Mouse (Mus musculus): ENCODE measurements around the gene Pnkd.

- TF ChIP-seq CTCF (IDR thresholded peaks at IDR 0.05; ENCODE audit: borderline replicate concordance, insufficient read depth, low read depth, low read length), result no peak
- no peak for TF ChIP-seq POLR2A (IDR thresholded peaks at IDR 0.05; ENCODE audit: borderline replicate concordance, insufficient read depth, low read length)
Observed at GRCm38 (mm10) chr1:74293306-74293960, 8.7 kb downstream of the Pnkd start.
